Mouse (Mus musculus): ENCODE measurements around the gene Cdyl2.

Gene Cdyl2

GRCm38 (mm10) chr8:116528736-116529135 is 204.1 kb downstream of the Cdyl2 start:
- no peak for DNase-seq

- no peak for DNase-seq
These were observed 207.9 kb downstream of the Cdyl2 start for GRCm38 (mm10) chr8:116524915-116525314.

Measured in right cerebral cortex, adult 18-20 months (tissue).